Mouse (Mus musculus) MEL (cell line): ENCODE measurements around the gene Ppp1r11.

Experiments
- CHD2 ChIP-seq: IDR thresholded peaks from 2 replicates; pipeline ENCODE4 v1.6.1; 2011; ENCODE audit warnings: low read length, improper control_type of control experiment
- CTCF ChIP-seq, 3 experiments: IDR thresholded peaks in 2 of 3; conservative IDR thresholded peaks in 1 of 3; 2 replicates each; pipeline ENCODE4 v1.5.1; 2011 to 2012; ENCODE audit warnings: low read length in 3 of 3, low read depth in 2 of 3, mild to moderate bottlenecking in 2 of 3, improper control_type of control experiment in 1 of 3, inconsistent platforms in 1 of 3, mixed read lengths in 1 of 3, moderate library complexity in 1 of 3; ENCODE audit not compliant: control insufficient read depth in 1 of 3, insufficient read depth in 1 of 3, poor library complexity in 1 of 3, severe bottlenecking in 1 of 3
- E2F4 ChIP-seq: IDR thresholded peaks from 2 replicates; pipeline ENCODE4 v1.6.1; 2011; ENCODE audit warnings: low read depth, low read length, improper control_type of control experiment, borderline replicate concordance
- EP300 ChIP-seq, 2 experiments: IDR thresholded peaks; 2 replicates each; pipeline ENCODE4 v1.6.1; 2011; ENCODE audit warnings: improper control_type of control experiment in 2 of 2, low read length in 2 of 2, low read depth in 1 of 2, mild to moderate bottlenecking in 1 of 2
- ETS1 ChIP-seq: IDR thresholded peaks from 2 replicates; pipeline ENCODE4 v1.6.1; 2012; ENCODE audit warnings: low read depth, mild to moderate bottlenecking, inconsistent platforms, low read length, improper control_type of control experiment, moderate library complexity
- GATA1 ChIP-seq: IDR thresholded peaks from 2 replicates; pipeline ENCODE4 v1.6.1; 2011; ENCODE audit warnings: low read depth, low read length, improper control_type of control experiment
- MAX ChIP-seq: IDR thresholded peaks from 2 replicates; pipeline ENCODE4 v1.6.1; 2011; ENCODE audit warnings: low read length, improper control_type of control experiment
- MEF2A ChIP-seq: IDR thresholded peaks from 2 replicates; pipeline ENCODE4 v1.6.1; 2014; ENCODE audit warnings: low read depth, mild to moderate bottlenecking, inconsistent platforms, low read length, improper control_type of control experiment; ENCODE audit not compliant: poor library complexity, insufficient replicate concordance, severe bottlenecking; ENCODE audit errors: extremely low read depth
- MYC ChIP-seq: IDR thresholded peaks from 2 replicates; pipeline ENCODE4 v1.6.1; 2011; ENCODE audit warnings: low read depth, mild to moderate bottlenecking, low read length, improper control_type of control experiment, moderate library complexity
- POLR2A ChIP-seq, 2 experiments: IDR thresholded peaks; 2 replicates each; pipeline ENCODE4 v1.6.1; 2011 to 2012; ENCODE audit warnings: low read length in 2 of 2, mild to moderate bottlenecking in 2 of 2, control low read depth in 1 of 2, improper control_type of control experiment in 1 of 2, low read depth in 1 of 2, moderate library complexity in 1 of 2; ENCODE audit not compliant: control insufficient read depth in 1 of 2, insufficient read depth in 1 of 2, poor library complexity in 1 of 2
- POLR2AphosphoS2 ChIP-seq: IDR thresholded peaks from 2 replicates; pipeline ENCODE4 v1.6.1; 2011; ENCODE audit warnings: low read length, improper control_type of control experiment
- RAD21 ChIP-seq: IDR thresholded peaks from 2 replicates; pipeline ENCODE4 v1.6.1; 2011; ENCODE audit warnings: mild to moderate bottlenecking, low read depth, low read length, improper control_type of control experiment
- USF1 ChIP-seq: IDR thresholded peaks from 2 replicates; pipeline ENCODE4 v1.6.1; 2014; ENCODE audit warnings: low read depth, mild to moderate bottlenecking, inconsistent platforms, low read length, improper control_type of control experiment, moderate library complexity
- ZKSCAN1 ChIP-seq: IDR thresholded peaks from 2 replicates; pipeline ENCODE4 v1.6.1; 2012; ENCODE audit warnings: low read depth, mild to moderate bottlenecking, inconsistent platforms, low read length, improper control_type of control experiment, moderate library complexity

GRCm38 (mm10) chr17:36995448-36995847 is 43.9 kb upstream of the Ppp1r11 start:
- TF ChIP-seq RAD21 (no peak), MEF2A (no peak), CTCF (IDR thresholded peaks at IDR 0.05 in 2 of 3, conservative IDR thresholded peaks at IDR 0.05 in 1 of 3; ENCODE audit: control insufficient read depth in 1 of 3, insufficient read depth in 1 of 3, low read depth in 2 of 3, low read length in 3 of 3, poor library complexity in 1 of 3, severe bottlenecking in 1 of 3) (no peak), EP300 (IDR thresholded peaks at IDR 0.05; ENCODE audit: low read depth in 1 of 2, low read length in 2 of 2) (no peak), MYC (no peak), POLR2AphosphoS2 (no peak), ZKSCAN1 (no peak), USF1 (no peak), MAX (no peak), POLR2A (IDR thresholded peaks at IDR 0.05; ENCODE audit: control insufficient read depth in 1 of 2, insufficient read depth in 1 of 2, low read depth in 1 of 2, low read length in 2 of 2, poor library complexity in 1 of 2) (no peak), CHD2 (no peak), E2F4 (no peak), ETS1 (no peak), GATA1 (no peak)
